In the genomic region with DNA sequence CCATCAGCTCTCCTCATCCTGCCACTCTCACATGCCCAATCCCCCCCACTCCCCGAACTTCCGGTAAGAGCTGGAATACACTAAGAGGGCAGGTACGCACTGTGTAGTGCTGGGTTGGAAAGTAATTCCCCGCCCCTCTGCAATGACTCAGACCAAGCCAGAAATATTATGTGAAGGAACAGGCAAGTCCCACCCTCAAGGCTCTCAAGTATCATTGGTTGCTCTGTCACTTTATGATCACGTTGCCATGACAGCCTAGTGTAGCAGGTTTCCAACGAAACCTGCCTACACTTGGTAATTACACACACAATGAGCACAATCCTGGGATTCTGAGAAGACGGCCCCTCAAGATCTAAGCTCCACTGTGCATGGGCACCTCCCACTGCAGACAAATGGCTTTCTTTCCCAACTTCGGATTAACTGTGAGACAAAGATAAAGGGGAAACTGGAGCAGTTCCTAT, we compare ENCODE assay signal across 8 mouse cellular contexts. TPM values are rescaled to one million over a fixed set of nuclear protein-coding genes. Genes with fewer than 3 reads are reported as not detected.
DNase-seq lines count a peak whose midpoint lies in the region; ATAC-seq and TF ChIP-seq lines count a peak whose summit lies in the region.

No protein-coding gene starts in this region.

- H3K9me3 ChIP-seq in hindbrain, embryonic 14.5 days (ENCODE audit: control insufficient read depth, low read length): no peaks in the 10 kb centered on the region
- no peaks in the 10 kb centered on the region for H3K9me3 ChIP-seq in liver, embryonic 15.5 days (replicated peaks)
- H3K9me3 ChIP-seq in neural tube, embryonic 13.5 days: no peaks in the 10 kb centered on the region

- peak overlapping the region; percentile 52 for H3K4me3 ChIP-seq in cortical plate, adult 2 months (ENCODE audit: insufficient read depth, low read length)
- H3K4me3 ChIP-seq in hindbrain, embryonic 14.5 days (replicated peaks; ENCODE audit: low read length): peak overlapping the region; percentile 45
- no peak overlapping the region for H3K4me3 ChIP-seq in liver, embryonic 15.5 days (replicated peaks)
- peak overlapping the region; percentile 56 for H3K4me3 ChIP-seq in neural tube, embryonic 13.5 days

- peak; percentile 72 for DNase-seq in left cerebral cortex, adult 11 months (ENCODE audit: low spot score)
- no peak for DNase-seq in left cerebral cortex, postnatal 4 days
- peak; percentile 55 for DNase-seq in hindbrain, embryonic 14.5 days (ENCODE audit: low spot score)
- DNase-seq in ovary, adult 18-20 months (ENCODE audit: low spot score): no peak
- DNase-seq in testis, postnatal 10 days (ENCODE audit: low spot score): no peak

- H3K4me2 ChIP-seq in hindbrain, embryonic 14.5 days (replicated peaks): peak overlapping the region; percentile 81
- H3K4me2 ChIP-seq in liver, embryonic 15.5 days: peak overlapping the region; percentile 4; the same call in 1 of the 2 replicates
- peak overlapping the region; percentile 86 for H3K4me2 ChIP-seq in neural tube, embryonic 13.5 days

- intact Hi-C loops in left cerebral cortex, postnatal 4 days (cut with DNase I): no loop called here

- H3K9ac ChIP-seq in hindbrain, embryonic 14.5 days: peak overlapping the region; percentile 76
- H3K9ac ChIP-seq in liver, embryonic 15.5 days: no peak overlapping the region
- H3K9ac ChIP-seq in neural tube, embryonic 13.5 days: peak overlapping the region; percentile 71

- H3K27me3 ChIP-seq in hindbrain, embryonic 14.5 days (ENCODE audit: control insufficient read depth, insufficient read depth, low read length): no peaks in the 10 kb centered on the region
- H3K27me3 ChIP-seq in liver, embryonic 15.5 days: no peaks in the 10 kb centered on the region
- H3K27me3 ChIP-seq in neural tube, embryonic 13.5 days: no peaks in the 10 kb centered on the region

- 0 out of 2 replicates have a peak, but pooled peaks cover 4% of the 10 kb centered on the region for H3K36me3 ChIP-seq in hindbrain, embryonic 14.5 days (replicated peaks; ENCODE audit: control insufficient read depth, insufficient read depth)
- H3K36me3 ChIP-seq in liver, embryonic 15.5 days (replicated peaks): no peaks in the 10 kb centered on the region
- H3K36me3 ChIP-seq in neural tube, embryonic 13.5 days: no peaks in the 10 kb centered on the region

- 42% methylated on average over 8 of the region's 8 CpGs for WGBS in hindbrain, embryonic 14.5 days
- WGBS in liver, embryonic 15.5 days (ENCODE audit: insufficient replicate concordance): 44% methylated on average over 8 of the region's 8 CpGs
- WGBS in neural tube, embryonic 13.5 days: 33% methylated on average over 8 of the region's 8 CpGs

- TF ChIP-seq POLR2A in cortical plate, adult 2 months (IDR thresholded peaks at IDR 0.05; ENCODE audit: extremely low read depth, insufficient read depth, low read length): 0 out of 2 replicates have a peak, but pooled peaks have one; percentile 51

- no peak for TF ChIP-seq CTCF in cortical plate, adult 2 months (IDR thresholded peaks at IDR 0.05; ENCODE audit: extremely low read depth, insufficient read depth, low read length)

- no peak overlapping the region for H3K27ac ChIP-seq in cortical plate, adult 2 months (ENCODE audit: insufficient read depth, low read length)
- H3K27ac ChIP-seq in hindbrain, embryonic 14.5 days: peak overlapping the region; percentile 82
- H3K27ac ChIP-seq in liver, embryonic 15.5 days (replicated peaks): no peak overlapping the region
- peak overlapping the region; percentile 90 for H3K27ac ChIP-seq in neural tube, embryonic 13.5 days (replicated peaks)

- peak; percentile 51 for ATAC-seq in hindbrain, embryonic 14.5 days (ENCODE audit: low FRiP score)
- ATAC-seq in liver, embryonic 15.5 days (ENCODE audit: insufficient read depth): no peak; the same call in 1 of the 2 replicates
- ATAC-seq in neural tube, embryonic 13.5 days (ENCODE audit: low read depth): peak; percentile 60

- H3K4me1 ChIP-seq in cortical plate, adult 2 months (ENCODE audit: control insufficient read depth, insufficient read depth, low read length): peaks cover 19% of the 10 kb centered on the region
- H3K4me1 ChIP-seq in hindbrain, embryonic 14.5 days (replicated peaks; ENCODE audit: control insufficient read depth, insufficient read depth, low read length): peaks cover 59% of the 10 kb centered on the region
- peaks cover 60% of the 10 kb centered on the region for H3K4me1 ChIP-seq in liver, embryonic 15.5 days (replicated peaks)
- peaks cover 63% of the 10 kb centered on the region for H3K4me1 ChIP-seq in neural tube, embryonic 13.5 days (replicated peaks)

RNA-seq across cellular contexts. Expression of a gene that starts 22.0 kb away (rescaled TPM):
- total RNA-seq in left cerebral cortex, postnatal 4 days (2021): 1 to 10 TPM; 3.1 to 4.0 TPM
- 3.2 and 3.4 TPM in 2 replicates for polyA plus RNA-seq in cortical plate, adult 2 months (2012; rRNA removed)
- polyA plus RNA-seq in hindbrain, embryonic 14.5 days (2014; fragmentation: Nextera tagmentation; extraction: Ambion mirVana): 5.3 TPM in 2 replicates
- polyA plus RNA-seq in liver, embryonic 15.5 days (2015; fragmentation: Nextera tagmentation; extraction: Ambion mirVana): 2.4 TPM in 2 replicates
- polyA plus RNA-seq in neural tube, embryonic 13.5 days (2015; fragmentation: Nextera tagmentation; extraction: Ambion mirVana): 5.1 and 5.6 TPM in 2 replicates

RNA-seq across cellular contexts. Expression of a gene that starts 23.0 kb away (rescaled TPM):
- 10 to 100 TPM; 47.9 to 50.8 TPM for total RNA-seq in left cerebral cortex, postnatal 4 days (2021)
- 44.7 and 49.1 TPM in 2 replicates for polyA plus RNA-seq in cortical plate, adult 2 months (2012; rRNA removed)
- 39.2 and 42.9 TPM in 2 replicates for polyA plus RNA-seq in hindbrain, embryonic 14.5 days (2014; fragmentation: Nextera tagmentation; extraction: Ambion mirVana)
- 9.6 and 10.4 TPM in 2 replicates for polyA plus RNA-seq in liver, embryonic 15.5 days (2015; fragmentation: Nextera tagmentation; extraction: Ambion mirVana)
- polyA plus RNA-seq in neural tube, embryonic 13.5 days (2015; fragmentation: Nextera tagmentation; extraction: Ambion mirVana): 49.8 and 49.9 TPM in 2 replicates

RNA-seq across cellular contexts. Expression of a gene that starts 32.6 kb away (rescaled TPM):
- 10 to 100 TPM; 44.9 to 48.1 TPM for total RNA-seq in left cerebral cortex, postnatal 4 days (2021)
- polyA plus RNA-seq in cortical plate, adult 2 months (2012; rRNA removed): 57.9 and 63.4 TPM in 2 replicates
- 58.1 and 58.9 TPM in 2 replicates for polyA plus RNA-seq in hindbrain, embryonic 14.5 days (2014; fragmentation: Nextera tagmentation; extraction: Ambion mirVana)
- polyA plus RNA-seq in liver, embryonic 15.5 days (2015; fragmentation: Nextera tagmentation; extraction: Ambion mirVana): 12.0 and 12.2 TPM in 2 replicates
- polyA plus RNA-seq in neural tube, embryonic 13.5 days (2015; fragmentation: Nextera tagmentation; extraction: Ambion mirVana): 44.3 and 46.0 TPM in 2 replicates

RNA-seq across cellular contexts. Expression of a gene that starts 40.2 kb away (rescaled TPM):
- 1 to 10 TPM; 1.9 TPM for total RNA-seq in left cerebral cortex, postnatal 4 days (2021)
- 0.25 and 0.58 TPM in 2 replicates for polyA plus RNA-seq in cortical plate, adult 2 months (2012; rRNA removed)
- polyA plus RNA-seq in hindbrain, embryonic 14.5 days (2014; fragmentation: Nextera tagmentation; extraction: Ambion mirVana): 0.78 and 1.3 TPM in 2 replicates
- polyA plus RNA-seq in liver, embryonic 15.5 days (2015; fragmentation: Nextera tagmentation; extraction: Ambion mirVana): 185 and 214 TPM in 2 replicates
- 0.56 and 1.4 TPM in 2 replicates for polyA plus RNA-seq in neural tube, embryonic 13.5 days (2015; fragmentation: Nextera tagmentation; extraction: Ambion mirVana)

RNA-seq across cellular contexts. Expression of a gene that starts 46.6 kb away (rescaled TPM):
- total RNA-seq in left cerebral cortex, postnatal 4 days (2021): 100 to 1,000 TPM; 101 to 110 TPM
- 931 and 1,007 TPM in 2 replicates for polyA plus RNA-seq in cortical plate, adult 2 months (2012; rRNA removed)
- 170 and 175 TPM in 2 replicates for polyA plus RNA-seq in hindbrain, embryonic 14.5 days (2014; fragmentation: Nextera tagmentation; extraction: Ambion mirVana)
- polyA plus RNA-seq in liver, embryonic 15.5 days (2015; fragmentation: Nextera tagmentation; extraction: Ambion mirVana): 25.0 and 29.0 TPM in 2 replicates
- polyA plus RNA-seq in neural tube, embryonic 13.5 days (2015; fragmentation: Nextera tagmentation; extraction: Ambion mirVana): 101 and 135 TPM in 2 replicates

Comparison
In these comparisons a context has a peak if more than half of its experiments do, and no peak if none do; other contexts are left out.
1. DNase-seq: peak in left cerebral cortex, adult 11 months (single experiment) and hindbrain, embryonic 14.5 days (single experiment); none in left cerebral cortex, postnatal 4 days (single experiment), ovary, adult 18-20 months (single experiment) and testis, postnatal 10 days (single experiment).
2. H3K27ac ChIP-seq: peak in hindbrain, embryonic 14.5 days (single experiment) and neural tube, embryonic 13.5 days (single experiment); none in cortical plate, adult 2 months (single experiment) and liver, embryonic 15.5 days (single experiment).
3. H3K4me2 ChIP-seq: peak in every context shown above with its lines; median percentile 86 in neural tube, embryonic 13.5 days; 81 in hindbrain, embryonic 14.5 days; 4 in liver, embryonic 15.5 days.